Mouse (Mus musculus) ES-E14 (cell line): Measurements from ENCODE around the gene Plekhm2. TPM values are rescaled to one million over a fixed set of nuclear protein-coding genes. Genes with fewer than 3 reads are reported as not detected.

Experiments used
- DNase-seq: peaks from one replicate; pipeline ENCODE4 v3.0.0-alpha.2; 2013; ENCODE audit warnings: low read depth, low spot score
- H3K27ac ChIP-seq: 2 replicates; pipeline ENCODE4 v1.5.1; 2012; ENCODE audit warnings: low read depth, mild to moderate bottlenecking, low read length, moderate library complexity, mixed read lengths; ENCODE audit not compliant: poor library complexity, insufficient read depth, severe bottlenecking
- H3K36me3 ChIP-seq: 2 replicates; pipeline ENCODE4 v1.6.1; 2012; ENCODE audit warnings: mild to moderate bottlenecking, low read length, moderate library complexity, mixed read lengths; ENCODE audit not compliant: control insufficient read depth, poor library complexity, insufficient read depth, severe bottlenecking
- H3K4me1 ChIP-seq, 2 experiments: fragments of 150-350 bp in 1 of 2; sonication (generic) in 1 of 2; 2 replicates each; pipeline ENCODE4 v1.6.1; 2012; ENCODE audit warnings: low read length in 2 of 2, mild to moderate bottlenecking in 1 of 2, mixed read lengths in 1 of 2; ENCODE audit not compliant: control insufficient read depth in 2 of 2, insufficient read depth in 2 of 2, poor library complexity in 1 of 2
- H3K4me3 ChIP-seq, 2 experiments: fragments of 150-350 bp in 1 of 2; sonication (generic) in 1 of 2; 2 replicates each; pipeline ENCODE4 v1.5.1; 2012; ENCODE audit warnings: low read length in 2 of 2, low read depth in 1 of 2, mild to moderate bottlenecking in 1 of 2, mixed read lengths in 1 of 2; ENCODE audit not compliant: insufficient read depth in 1 of 2, poor library complexity in 1 of 2, severe bottlenecking in 1 of 2
- H3K9ac ChIP-seq: 2 replicates; pipeline ENCODE4 v1.6.1; 2012; ENCODE audit warnings: low read depth, mild to moderate bottlenecking, low read length, mixed read lengths; ENCODE audit not compliant: poor library complexity, insufficient read depth, severe bottlenecking
- H3K9me3 ChIP-seq: fragments of 150-350 bp; sonication (generic); 2 replicates; pipeline ENCODE4 v1.6.1; 2012; ENCODE audit warnings: low read depth, mild to moderate bottlenecking, low read length; ENCODE audit not compliant: control insufficient read depth, insufficient read depth
- CHD2 ChIP-seq: IDR thresholded peaks from 2 replicates; pipeline ENCODE4 v1.6.1; 2014; ENCODE audit warnings: mild to moderate bottlenecking, low read depth, low read length, inconsistent platforms
- HCFC1 ChIP-seq: IDR thresholded peaks from 2 replicates; pipeline ENCODE4 v1.6.1; 2012; ENCODE audit warnings: low read length, inconsistent platforms, borderline replicate concordance; ENCODE audit not compliant: insufficient read depth
- MAFK ChIP-seq: IDR thresholded peaks from 2 replicates; pipeline ENCODE4 v1.6.1; 2014; ENCODE audit warnings: mild to moderate bottlenecking, low read depth, low read length, inconsistent platforms; ENCODE audit not compliant: insufficient read depth
- ZC3H11A ChIP-seq: IDR thresholded peaks from 2 replicates; pipeline ENCODE4 v1.6.1; 2012; ENCODE audit warnings: low read depth, mild to moderate bottlenecking, inconsistent platforms, low read length, borderline replicate concordance
- ZNF384 ChIP-seq: IDR thresholded peaks from 2 replicates; pipeline ENCODE4 v1.6.1; 2012; ENCODE audit warnings: low read depth, low read length, inconsistent platforms
- in situ Hi-C, 2 experiments: fragments of 600-800 bp; cut with MboI; formaldehyde crosslinking; loops; one replicate each; pipeline ENCODE4 v1.15.1; 2025; ENCODE audit warnings: low sequenced_read_pairs in 2 of 2, inconsistent platforms in 1 of 2; ENCODE audit not compliant: unreplicated experiment in 2 of 2
- total RNA-seq: library from RNA; depleted of rRNA; stranded (reverse); fragments of 300-350 nt; gene quantifications from 2 replicates; pipeline ENCODE4 v1.2.3, GENCODE M21; 2012

Gene Plekhm2
- total RNA-seq, 1 experiment, result 6.2 TPM

- peaks cover 29% of the 10 kb centered on the region for H3K36me3 ChIP-seq
- TF ChIP-seq CHD2, result no peak
- no peak for TF ChIP-seq MAFK
- no peak for TF ChIP-seq ZNF384
- TF ChIP-seq ZC3H11A, result no peak
- no peak for TF ChIP-seq HCFC1
- peak overlapping the region; percentile 8 to 88; a peak in 3 of 4 replicates for H3K4me3 ChIP-seq
- peak overlapping the region; percentile 1; the same call in 1 of the 2 replicates for H3K9ac ChIP-seq
- H3K9me3 ChIP-seq, result no peaks in the 10 kb centered on the region
- in situ Hi-C loops, result no loop called here
- DNase-seq, result no peak
- no peak overlapping the region for H3K27ac ChIP-seq
- peaks cover 0 to 16% of the 10 kb centered on the region in 2 experiments; a peak in 2 of 4 replicates for H3K4me1 ChIP-seq
Measured at GRCm38 (mm10) chr4:141595605-141596268, 69.0 kb downstream of the Plekhm2 start.

DNA sequence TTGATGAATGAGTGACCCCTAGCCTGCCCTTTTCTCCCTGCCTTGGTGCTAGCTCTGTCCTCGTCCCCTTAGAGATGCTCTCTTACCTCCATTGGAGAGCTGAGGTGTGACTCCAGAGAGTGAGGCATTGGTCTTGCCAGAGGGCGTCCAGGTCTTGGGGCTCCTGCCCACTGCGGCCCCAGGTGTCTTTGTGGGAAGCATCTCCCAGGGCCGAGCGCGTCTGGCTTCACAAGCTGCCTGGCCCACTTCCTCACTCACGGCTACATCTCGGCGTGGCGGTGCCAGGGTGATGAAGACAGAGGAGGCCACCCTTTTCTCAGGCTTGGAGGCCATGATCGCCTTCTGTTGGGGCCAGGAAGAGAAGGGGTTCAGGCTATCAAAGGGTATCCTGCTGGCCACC is 69.6 kb downstream of the Plekhm2 start:
- H3K36me3 ChIP-seq, result peaks cover 35% of the 10 kb centered on the region
- peaks cover 0 to 12% of the 10 kb centered on the region in 2 experiments; a peak in 2 of 4 replicates for H3K4me1 ChIP-seq
- no peaks in the 10 kb centered on the region for H3K9me3 ChIP-seq
- TF ChIP-seq ZC3H11A (no peak), ZNF384 (no peak), HCFC1 (no peak), CHD2 (no peak), MAFK (no peak)
- no peak overlapping the region; a peak in 1 of 4 replicates for H3K4me3 ChIP-seq
- H3K9ac ChIP-seq, result no peak overlapping the region
- in situ Hi-C loops, result no loop called here
- H3K27ac ChIP-seq, result no peak overlapping the region
- DNase-seq, result no peak

DNA sequence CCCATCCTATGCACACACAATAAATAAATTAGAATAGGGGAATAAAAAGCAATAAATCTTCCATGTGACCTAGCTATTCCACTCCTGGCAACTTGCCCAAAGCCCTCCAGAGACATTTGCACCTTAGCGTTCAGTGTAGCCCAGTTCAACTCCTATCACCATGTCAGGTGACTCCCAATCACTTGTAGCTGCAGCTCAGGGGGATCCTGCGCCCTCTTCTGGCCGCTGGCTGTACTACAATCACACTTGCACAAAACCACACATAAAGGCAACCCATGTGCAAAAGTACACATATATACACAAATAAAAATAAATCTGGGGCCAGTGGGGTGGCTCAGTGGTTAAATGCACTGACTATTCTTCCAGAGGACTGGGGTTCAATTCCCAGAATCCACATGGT is 73.2 kb downstream of the Plekhm2 start:
- no peak overlapping the region for H3K4me3 ChIP-seq
- in situ Hi-C loops, result loop anchor here in 1 of 2 experiments (5.0 kb wide), 1 partner anchor 184 kb away; no protein-coding TSS in a partner anchor
- TF ChIP-seq MAFK (no peak), ZC3H11A (peak; percentile 53; the same call in 1 of the 2 replicates), HCFC1 (no peak), ZNF384 (no peak)
- no peak overlapping the region for H3K9ac ChIP-seq
- no peak for DNase-seq
- no peak overlapping the region for H3K27ac ChIP-seq
- H3K36me3 ChIP-seq, result peaks cover 66% of the 10 kb centered on the region
- no peaks in the 10 kb centered on the region for H3K9me3 ChIP-seq
- peaks cover 0 to 5% of the 10 kb centered on the region in 2 experiments; a peak in 1 of 4 replicates for H3K4me1 ChIP-seq

GRCm38 (mm10) chr4:141583919-141584318 is 80.8 kb downstream of the Plekhm2 start:
- in situ Hi-C loops, result no loop called here
- no peak overlapping the region for H3K9ac ChIP-seq
- peaks cover 60% of the 10 kb centered on the region for H3K36me3 ChIP-seq
- no peak for DNase-seq
- H3K9me3 ChIP-seq, result no peaks in the 10 kb centered on the region
- no peak overlapping the region for H3K27ac ChIP-seq
- no peak overlapping the region for H3K4me3 ChIP-seq
- TF ChIP-seq CHD2 (no peak), ZNF384 (no peak), HCFC1 (no peak), ZC3H11A (no peak), MAFK (no peak)
- H3K4me1 ChIP-seq, result no peaks in the 10 kb centered on the region

- Histone ChIP-seq H3K27ac (no peak overlapping the region), H3K4me1 (peaks cover 0 to 2% of the 10 kb centered on the region in 2 experiments; a peak in 1 of 4 replicates), H3K36me3 (peaks cover 48% of the 10 kb centered on the region), H3K9me3 (no peaks in the 10 kb centered on the region), H3K9ac (no peak overlapping the region), H3K4me3 (no peak overlapping the region)
- TF ChIP-seq MAFK (no peak), ZC3H11A (no peak), ZNF384 (no peak), HCFC1 (no peak), CHD2 (no peak)
- DNase-seq, result no peak
- in situ Hi-C loops, result no loop called here
Measured at GRCm38 (mm10) chr4:141581051-141581450, 83.6 kb downstream of the Plekhm2 start.
